Mouse (Mus musculus): ENCODE results near the gene Rph3a. TPM values are rescaled to one million over a fixed set of nuclear protein-coding genes. Genes with fewer than 3 reads are reported as not detected.
A peak's percentile ranks its signal among the peaks of the same experiment; 100 is the strongest.
"Not testable (repeated sequence)": the region's sequence is repeated elsewhere in the genome, so short reads cannot be mapped to it uniquely, and the experiment has no call there.

The Rph3a gene
- polyA plus RNA-seq, 1 experiment from 2014 or later, result 2.2 TPM

DNA sequence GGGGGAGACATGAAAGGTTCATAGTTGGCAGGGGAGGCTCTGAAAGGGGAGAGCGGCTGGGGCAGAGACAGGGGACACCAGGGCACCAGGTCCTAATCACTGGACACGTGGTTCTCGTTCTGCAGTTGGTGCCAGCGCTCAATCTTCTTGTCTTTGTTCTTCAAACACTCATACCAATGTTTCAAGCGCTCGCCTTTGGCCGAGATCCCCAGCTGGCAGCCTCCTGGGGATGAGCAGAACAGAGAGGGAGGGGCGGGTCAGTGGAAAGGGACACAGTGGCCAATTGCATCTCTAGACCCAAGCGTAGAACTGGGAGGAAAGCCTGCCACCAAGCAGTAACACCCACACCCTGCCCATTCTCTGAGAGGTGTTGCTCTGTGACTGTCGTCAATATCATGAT, 67.8 kb downstream of the Rph3a start:
- no peak for ATAC-seq (replicated peaks; ENCODE audit: low FRiP score)
- 78% methylated on average over 10 of the region's 10 CpGs for WGBS

DNA sequence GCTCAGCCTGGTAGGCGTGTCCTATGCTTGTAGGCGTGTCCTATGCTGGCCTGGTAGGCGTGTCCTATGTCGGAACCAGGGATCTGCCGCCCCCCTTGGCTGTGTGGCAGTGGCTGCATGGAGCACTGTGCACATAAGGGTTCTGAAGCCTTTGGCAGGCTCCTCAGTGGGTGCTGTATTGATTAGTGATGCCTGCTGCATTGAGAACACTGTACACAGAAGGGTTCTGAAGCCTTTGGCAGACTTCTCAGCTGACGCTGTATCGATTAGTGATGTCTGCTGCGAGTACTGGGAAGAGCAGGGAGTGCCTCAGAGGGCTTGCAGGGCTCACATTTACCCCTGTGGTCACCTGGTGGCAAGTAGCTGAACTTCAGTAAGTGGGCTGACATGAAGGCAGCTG, 71.3 kb downstream of the Rph3a start:
- WGBS, result 42% methylated on average over 8 of the region's 8 CpGs
- DNase-seq (ENCODE audit: low spot score) (no peak), ATAC-seq (replicated peaks; ENCODE audit: low FRiP score) (no peak)
- Histone ChIP-seq H3K27ac (ENCODE audit: low read depth, low read length) (no peak overlapping the region), H3K9ac (ENCODE audit: low read length) (no peak overlapping the region), H3K9me3 (ENCODE audit: control insufficient read depth, low read length) (no peaks in the 10 kb centered on the region), H3K27me3 (ENCODE audit: control insufficient read depth, insufficient read depth, low read length) (no peaks in the 10 kb centered on the region), H3K4me3 (ENCODE audit: low read depth, low read length) (no peak overlapping the region), H3K36me3 (ENCODE audit: control insufficient read depth, insufficient read depth, low read length) (no peaks in the 10 kb centered on the region), H3K4me2 (ENCODE audit: low read depth, low read length, severe bottlenecking) (no peak overlapping the region), H3K4me1 (replicated peaks; ENCODE audit: control insufficient read depth, insufficient read depth, low read length) (no peaks in the 10 kb centered on the region)

More for the DNA sequence above, 67.8 kb downstream of the Rph3a start:
- H3K4me1 ChIP-seq (replicated peaks; ENCODE audit: control insufficient read depth, insufficient read depth, low read length), result no peaks in the 10 kb centered on the region
- no peak overlapping the region for H3K27ac ChIP-seq (ENCODE audit: low read depth, low read length)
- H3K36me3 ChIP-seq (ENCODE audit: control insufficient read depth, insufficient read depth, low read length), result no peaks in the 10 kb centered on the region
- H3K9ac ChIP-seq (ENCODE audit: low read length), result no peak overlapping the region
- no peaks in the 10 kb centered on the region for H3K27me3 ChIP-seq (ENCODE audit: control insufficient read depth, insufficient read depth, low read length)
- no peaks in the 10 kb centered on the region for H3K9me3 ChIP-seq (ENCODE audit: control insufficient read depth, low read length)
- no peak overlapping the region for H3K4me2 ChIP-seq (ENCODE audit: low read depth, low read length, severe bottlenecking)
- no peak overlapping the region for H3K4me3 ChIP-seq (ENCODE audit: low read depth, low read length)
- DNase-seq (ENCODE audit: low spot score), result no peak

DNA sequence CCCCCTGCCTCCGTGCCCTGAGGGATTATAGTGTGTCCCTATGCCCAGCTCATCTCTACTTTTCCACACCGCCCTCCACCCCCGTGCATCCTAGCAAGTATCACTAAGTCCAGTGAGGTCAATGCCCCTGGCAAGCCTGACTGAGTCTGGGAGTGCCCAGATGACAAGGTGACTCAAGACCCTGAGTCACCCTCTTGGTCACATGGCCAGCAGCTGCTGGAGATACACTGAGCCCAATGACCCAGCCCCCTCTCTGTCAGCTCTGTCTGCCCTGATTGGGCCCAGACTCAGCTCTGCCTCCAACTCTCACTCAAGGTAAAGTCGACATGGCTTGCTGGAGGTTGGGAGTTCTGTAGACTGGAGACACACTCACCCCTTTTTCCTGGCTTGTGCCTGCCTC, 72.1 kb downstream of the Rph3a start:
- no peak overlapping the region for H3K4me3 ChIP-seq (ENCODE audit: low read depth, low read length)
- no peak for ATAC-seq (replicated peaks; ENCODE audit: low FRiP score)
- H3K27ac ChIP-seq (ENCODE audit: low read depth, low read length), result no peak overlapping the region
- 82% methylated on average over 4 of the region's 4 CpGs for WGBS
- no peaks in the 10 kb centered on the region for H3K27me3 ChIP-seq (ENCODE audit: control insufficient read depth, insufficient read depth, low read length)
- no peaks in the 10 kb centered on the region for H3K36me3 ChIP-seq (ENCODE audit: control insufficient read depth, insufficient read depth, low read length)
- H3K9ac ChIP-seq (ENCODE audit: low read length), result no peak overlapping the region
- no peak overlapping the region for H3K4me2 ChIP-seq (ENCODE audit: low read depth, low read length, severe bottlenecking)
- no peaks in the 10 kb centered on the region for H3K4me1 ChIP-seq (replicated peaks; ENCODE audit: control insufficient read depth, insufficient read depth, low read length)
- H3K9me3 ChIP-seq (ENCODE audit: control insufficient read depth, low read length), result no peaks in the 10 kb centered on the region
- DNase-seq (ENCODE audit: low spot score), result no peak

DNA sequence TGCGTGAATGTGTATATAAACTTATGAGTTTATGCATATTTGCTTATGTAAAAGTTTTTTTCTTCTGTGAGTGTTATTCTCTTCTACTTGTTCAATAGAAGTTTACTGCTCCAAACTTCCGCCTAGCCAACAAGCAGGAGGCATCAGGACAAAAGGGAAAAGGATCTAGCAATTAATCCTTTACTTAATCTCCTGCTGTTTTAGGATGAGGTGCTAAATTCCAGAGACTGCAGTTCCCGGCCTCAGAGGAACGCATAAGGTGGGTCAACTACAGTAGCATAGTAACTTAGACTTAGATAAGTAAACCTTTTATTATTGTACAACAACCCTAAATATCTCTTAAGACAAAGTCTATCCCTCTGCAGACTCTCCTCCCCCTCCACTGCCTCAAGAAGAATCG, 75.9 kb downstream of the Rph3a start:
- Histone ChIP-seq H3K4me3 (ENCODE audit: low read depth, low read length) (no peak overlapping the region), H3K4me2 (ENCODE audit: low read depth, low read length, severe bottlenecking) (no peak overlapping the region), H3K27me3 (ENCODE audit: control insufficient read depth, insufficient read depth, low read length) (no peaks in the 10 kb centered on the region), H3K9ac (ENCODE audit: low read length) (no peak overlapping the region), H3K27ac (ENCODE audit: low read depth, low read length) (no peak overlapping the region), H3K9me3 (ENCODE audit: control insufficient read depth, low read length) (no peaks in the 10 kb centered on the region), H3K4me1 (replicated peaks; ENCODE audit: control insufficient read depth, insufficient read depth, low read length) (no peaks in the 10 kb centered on the region), H3K36me3 (ENCODE audit: control insufficient read depth, insufficient read depth, low read length) (no peaks in the 10 kb centered on the region)
- DNase-seq (ENCODE audit: low spot score) (no peak), ATAC-seq (replicated peaks; ENCODE audit: low FRiP score) (no peak)
- 16% methylated on average over 5 of the region's 5 CpGs for WGBS

DNA sequence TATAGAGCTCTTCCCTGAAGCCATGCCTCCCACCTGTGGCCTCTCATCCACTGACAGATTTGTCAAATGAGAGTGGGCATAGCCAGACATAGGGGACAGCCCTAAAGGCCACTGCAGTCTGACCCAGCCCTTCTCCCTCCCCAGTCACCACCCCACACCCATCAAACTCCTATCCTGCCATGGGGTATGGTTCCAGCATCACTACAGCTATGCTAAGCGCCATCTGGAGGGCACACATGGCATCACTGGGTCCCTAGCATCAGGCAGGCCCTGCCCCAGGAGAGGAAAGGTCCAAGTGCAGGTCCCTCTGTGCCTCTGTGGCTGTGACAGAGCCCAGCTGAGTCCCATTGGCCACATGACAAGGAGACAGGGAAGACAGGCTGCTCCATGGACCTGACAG, 82.9 kb downstream of the Rph3a start:
- Histone ChIP-seq H3K27ac (ENCODE audit: low read depth, low read length) (no peak overlapping the region), H3K9me3 (ENCODE audit: control insufficient read depth, low read length) (no peaks in the 10 kb centered on the region), H3K4me2 (ENCODE audit: low read depth, low read length, severe bottlenecking) (no peak overlapping the region), H3K4me1 (replicated peaks; ENCODE audit: control insufficient read depth, insufficient read depth, low read length) (no peaks in the 10 kb centered on the region), H3K27me3 (ENCODE audit: control insufficient read depth, insufficient read depth, low read length) (no peaks in the 10 kb centered on the region), H3K36me3 (ENCODE audit: control insufficient read depth, insufficient read depth, low read length) (no peaks in the 10 kb centered on the region), H3K9ac (ENCODE audit: low read length) (no peak overlapping the region), H3K4me3 (ENCODE audit: low read depth, low read length) (no peak overlapping the region)
- ATAC-seq (replicated peaks; ENCODE audit: low FRiP score), result no peak
- DNase-seq (ENCODE audit: low spot score), result peak; percentile 48
- 8% methylated on average over 1 of the region's 1 CpGs for WGBS

GRCm38 (mm10) chr5:120926311-120926710, 83.6 kb downstream of the Rph3a start:
- not testable (repeated sequence) for H3K27me3 ChIP-seq (ENCODE audit: control insufficient read depth, insufficient read depth, low read length); H3K4me2 ChIP-seq (ENCODE audit: low read depth, low read length, severe bottlenecking); H3K9me3 ChIP-seq (ENCODE audit: control insufficient read depth, low read length); H3K4me1 ChIP-seq (replicated peaks; ENCODE audit: control insufficient read depth, insufficient read depth, low read length); H3K27ac ChIP-seq (ENCODE audit: low read depth, low read length); DNase-seq (ENCODE audit: low spot score); H3K9ac ChIP-seq (ENCODE audit: low read length); H3K4me3 ChIP-seq (ENCODE audit: low read depth, low read length); H3K36me3 ChIP-seq (ENCODE audit: control insufficient read depth, insufficient read depth, low read length); ATAC-seq (replicated peaks; ENCODE audit: low FRiP score)
- 79% methylated on average over 2 of the region's 2 CpGs for WGBS

- not testable (repeated sequence) for H3K36me3 ChIP-seq (ENCODE audit: control insufficient read depth, insufficient read depth, low read length); H3K4me1 ChIP-seq (replicated peaks; ENCODE audit: control insufficient read depth, insufficient read depth, low read length); H3K9ac ChIP-seq (ENCODE audit: low read length); DNase-seq (ENCODE audit: low spot score); ATAC-seq (replicated peaks; ENCODE audit: low FRiP score); H3K4me3 ChIP-seq (ENCODE audit: low read depth, low read length); H3K9me3 ChIP-seq (ENCODE audit: control insufficient read depth, low read length); H3K4me2 ChIP-seq (ENCODE audit: low read depth, low read length, severe bottlenecking); H3K27me3 ChIP-seq (ENCODE audit: control insufficient read depth, insufficient read depth, low read length); H3K27ac ChIP-seq (ENCODE audit: low read depth, low read length)
- 86% methylated on average over 4 of the region's 4 CpGs for WGBS
Observed at GRCm38 (mm10) chr5:120924520-120924919, 85.4 kb downstream of the Rph3a start.

DNA sequence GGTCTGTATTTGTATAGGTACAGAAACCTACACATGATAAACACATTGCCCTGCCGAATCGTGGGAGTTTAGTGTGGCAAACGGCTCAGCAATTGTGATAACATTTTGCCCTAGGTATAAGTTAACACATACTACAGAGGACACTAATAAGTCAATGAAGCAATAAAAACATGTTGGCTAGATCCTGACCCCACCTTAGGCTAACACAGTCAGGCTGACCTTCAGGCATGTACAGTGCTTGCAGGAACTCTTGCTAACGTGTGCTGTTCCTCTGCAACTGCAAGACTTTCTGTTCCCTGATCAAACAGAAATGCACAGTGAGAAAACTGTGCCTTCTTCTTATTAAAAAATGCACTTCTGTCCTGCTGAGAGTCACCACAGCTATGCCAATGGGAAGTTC, 85.9 kb downstream of the Rph3a start:
- 83% methylated on average over 4 of the region's 4 CpGs for WGBS
- no peak overlapping the region for H3K9ac ChIP-seq (ENCODE audit: low read length)
- H3K4me2 ChIP-seq (ENCODE audit: low read depth, low read length, severe bottlenecking), result no peak overlapping the region
- no peaks in the 10 kb centered on the region for H3K9me3 ChIP-seq (ENCODE audit: control insufficient read depth, low read length)
- H3K27me3 ChIP-seq (ENCODE audit: control insufficient read depth, insufficient read depth, low read length), result no peaks in the 10 kb centered on the region
- ATAC-seq (replicated peaks; ENCODE audit: low FRiP score) (no peak), DNase-seq (ENCODE audit: low spot score) (no peak)
- no peaks in the 10 kb centered on the region for H3K36me3 ChIP-seq (ENCODE audit: control insufficient read depth, insufficient read depth, low read length)
- no peak overlapping the region for H3K4me3 ChIP-seq (ENCODE audit: low read depth, low read length)
- no peaks in the 10 kb centered on the region for H3K4me1 ChIP-seq (replicated peaks; ENCODE audit: control insufficient read depth, insufficient read depth, low read length)
- no peak overlapping the region for H3K27ac ChIP-seq (ENCODE audit: low read depth, low read length)

DNA sequence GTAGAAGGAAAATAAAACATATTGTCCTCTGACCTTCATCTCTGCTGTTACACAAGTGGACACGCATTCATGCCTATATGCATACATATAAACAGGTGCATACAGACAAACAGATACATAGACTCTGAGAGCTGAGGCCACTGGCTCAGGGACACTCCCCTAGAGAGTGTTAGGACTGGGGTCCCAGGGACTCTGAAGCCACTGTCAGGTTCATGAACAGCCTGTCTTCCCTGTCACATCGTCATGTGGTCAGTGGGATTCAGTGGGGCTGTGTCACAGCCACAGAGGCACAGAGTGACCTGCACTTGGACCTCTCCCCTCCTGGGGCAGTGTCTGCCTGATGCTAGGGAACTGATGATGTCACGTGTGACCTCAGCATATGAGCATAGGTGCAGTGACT, 89.6 kb downstream of the Rph3a start:
- 85% methylated on average over 3 of the region's 3 CpGs for WGBS

More for the DNA sequence above, 89.6 kb downstream of the Rph3a start:
- Histone ChIP-seq H3K9ac (ENCODE audit: low read length) (no peak overlapping the region), H3K27me3 (ENCODE audit: control insufficient read depth, insufficient read depth, low read length) (no peaks in the 10 kb centered on the region), H3K4me2 (ENCODE audit: low read depth, low read length, severe bottlenecking) (no peak overlapping the region), H3K4me1 (replicated peaks; ENCODE audit: control insufficient read depth, insufficient read depth, low read length) (no peaks in the 10 kb centered on the region), H3K9me3 (ENCODE audit: control insufficient read depth, low read length) (no peaks in the 10 kb centered on the region), H3K27ac (ENCODE audit: low read depth, low read length) (no peak overlapping the region), H3K4me3 (ENCODE audit: low read depth, low read length) (no peak overlapping the region), H3K36me3 (ENCODE audit: control insufficient read depth, insufficient read depth, low read length) (no peaks in the 10 kb centered on the region)
- no peak for DNase-seq (ENCODE audit: low spot score)
- ATAC-seq (replicated peaks; ENCODE audit: low FRiP score), result no peak

All from forebrain, embryonic 11.5 days (tissue).